Mouse (Mus musculus) stomach, postnatal 0 days (tissue): ENCODE data around the gene Mtln. TPM values are rescaled to one million over a fixed set of nuclear protein-coding genes. Genes with fewer than 3 reads are reported as not detected.

Source experiments
- ATAC-seq: fragments of 200-750 bp; cut with Nextera tagmentation; 2 replicates; pipeline ENCODE4 v1.8.0; 2017; ENCODE audit not compliant: low FRiP score, low TSS enrichment
- DNase-seq: peaks from one replicate; pipeline ENCODE4 v3.0.0-alpha.2; 2016; ENCODE audit warnings: low spot score
- H3K27ac ChIP-seq: fragments of 300-500 bp; sonication (generic); replicated peaks from 2 replicates; pipeline ENCODE4 v1.5.1; 2014; ENCODE audit warnings: mild to moderate bottlenecking, control low read depth
- H3K27me3 ChIP-seq: fragments of 300-500 bp; sonication (generic); 2 replicates; pipeline ENCODE4 v1.6.1; 2014; ENCODE audit warnings: low read length; ENCODE audit not compliant: control insufficient read depth, insufficient read depth
- H3K36me3 ChIP-seq: fragments of 300-500 bp; sonication (generic); 2 replicates; pipeline ENCODE4 v1.6.1; 2014; ENCODE audit warnings: low read length, mixed read lengths; ENCODE audit not compliant: control insufficient read depth, insufficient read depth
- H3K4me1 ChIP-seq: fragments of 300-500 bp; sonication (generic); replicated peaks from 2 replicates; pipeline ENCODE4 v1.6.1; 2014; ENCODE audit warnings: antibody characterized with exemption; ENCODE audit not compliant: control insufficient read depth, insufficient read depth
- H3K4me2 ChIP-seq: fragments of 300-500 bp; sonication (generic); replicated peaks from 2 replicates; pipeline ENCODE4 v1.6.1; 2014; ENCODE audit warnings: low read depth, mild to moderate bottlenecking, control low read depth, moderate library complexity
- H3K4me3 ChIP-seq: fragments of 300-500 bp; sonication (generic); 2 replicates; pipeline ENCODE4 v1.5.1; 2014; ENCODE audit warnings: low read depth, low read length, control low read depth
- H3K9ac ChIP-seq: fragments of 300-500 bp; sonication (generic); 2 replicates; pipeline ENCODE4 v1.6.1; 2014; ENCODE audit warnings: mild to moderate bottlenecking, low read length, control low read depth, mixed read lengths
- H3K9me3 ChIP-seq: fragments of 300-500 bp; sonication (generic); 2 replicates; pipeline ENCODE4 v1.6.1; 2016; ENCODE audit warnings: low read length; ENCODE audit not compliant: control insufficient read depth
- CTCF ChIP-seq: IDR thresholded peaks from 2 replicates; pipeline ENCODE4 v1.5.1; 2016; ENCODE audit warnings: antibody characterized with exemption, low read depth, mild to moderate bottlenecking, moderate library complexity
- EP300 ChIP-seq: optimal IDR thresholded peaks from 2 replicates; pipeline ENCODE3; 2016; ENCODE audit warnings: antibody characterized with exemption
- WGBS: fragments of 180-500 bp; shearing (Covaris S2); extraction: QIAGEN DNeasy Blood & Tissue Kit; methylation state at CpG from one replicate; pipeline ENCODE4 v1.1.7; 2014; 5-methylcytosine and 5-hydroxymethylcytosine counted together
- polyA plus RNA-seq: library from polyadenylated mRNA; unstranded; fragments of >200 nt; fragmentation: Nextera tagmentation; extraction: Ambion mirVana; gene quantifications from 2 replicates; pipeline ENCODE4 v1.2.1, GENCODE M21; 2015

Gene Mtln
- polyA plus RNA-seq, 1 experiment from 2014 or later = 66.5 TPM

- Histone ChIP-seq H3K4me3 (no peak overlapping the region), H3K27me3 (no peaks in the 10 kb centered on the region), H3K4me2 (no peak overlapping the region), H3K9ac (no peak overlapping the region), H3K9me3 (no peaks in the 10 kb centered on the region), H3K4me1 (no peaks in the 10 kb centered on the region), H3K36me3 (no peaks in the 10 kb centered on the region; the same call in 1 of the 2 replicates), H3K27ac (no peak overlapping the region)
- no peak for DNase-seq
- WGBS = 61% methylated on average over 10 of the region's 10 CpGs
- TF ChIP-seq CTCF (no peak), EP300 (no peak)
- no peak for ATAC-seq
Measured at GRCm38 (mm10) chr2:127760429-127761000, 31.8 kb downstream of the Mtln start.

DNA sequence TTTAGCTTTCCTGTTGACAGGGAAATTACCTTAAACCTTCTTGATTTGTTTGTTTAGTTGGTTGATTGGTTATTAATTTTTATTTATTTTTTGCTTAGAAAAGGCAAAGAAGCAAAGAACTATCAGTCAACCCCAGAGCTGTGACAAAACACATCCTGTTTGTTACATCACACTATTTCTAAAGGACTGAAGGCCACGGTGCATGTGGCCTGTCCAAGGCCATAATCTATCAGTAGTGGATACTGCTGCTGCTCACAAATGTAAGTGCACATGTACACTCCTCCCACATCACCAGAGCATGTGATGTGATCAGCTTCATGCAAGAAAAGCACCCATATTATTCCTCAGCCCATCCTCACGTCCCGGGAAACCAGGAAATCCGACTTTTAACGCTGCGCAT is 32.3 kb downstream of the Mtln start:
- no peak overlapping the region for H3K27ac ChIP-seq
- H3K4me3 ChIP-seq = no peak overlapping the region
- DNase-seq = no peak
- H3K4me2 ChIP-seq = no peak overlapping the region
- no peaks in the 10 kb centered on the region; the same call in 1 of the 2 replicates for H3K36me3 ChIP-seq
- no peak for TF ChIP-seq CTCF
- no peak for TF ChIP-seq EP300
- no peaks in the 10 kb centered on the region for H3K9me3 ChIP-seq
- WGBS = 85% methylated on average over 6 of the region's 6 CpGs
- H3K4me1 ChIP-seq = no peaks in the 10 kb centered on the region
- ATAC-seq = no peak
- no peak overlapping the region for H3K9ac ChIP-seq
- no peaks in the 10 kb centered on the region for H3K27me3 ChIP-seq

DNA sequence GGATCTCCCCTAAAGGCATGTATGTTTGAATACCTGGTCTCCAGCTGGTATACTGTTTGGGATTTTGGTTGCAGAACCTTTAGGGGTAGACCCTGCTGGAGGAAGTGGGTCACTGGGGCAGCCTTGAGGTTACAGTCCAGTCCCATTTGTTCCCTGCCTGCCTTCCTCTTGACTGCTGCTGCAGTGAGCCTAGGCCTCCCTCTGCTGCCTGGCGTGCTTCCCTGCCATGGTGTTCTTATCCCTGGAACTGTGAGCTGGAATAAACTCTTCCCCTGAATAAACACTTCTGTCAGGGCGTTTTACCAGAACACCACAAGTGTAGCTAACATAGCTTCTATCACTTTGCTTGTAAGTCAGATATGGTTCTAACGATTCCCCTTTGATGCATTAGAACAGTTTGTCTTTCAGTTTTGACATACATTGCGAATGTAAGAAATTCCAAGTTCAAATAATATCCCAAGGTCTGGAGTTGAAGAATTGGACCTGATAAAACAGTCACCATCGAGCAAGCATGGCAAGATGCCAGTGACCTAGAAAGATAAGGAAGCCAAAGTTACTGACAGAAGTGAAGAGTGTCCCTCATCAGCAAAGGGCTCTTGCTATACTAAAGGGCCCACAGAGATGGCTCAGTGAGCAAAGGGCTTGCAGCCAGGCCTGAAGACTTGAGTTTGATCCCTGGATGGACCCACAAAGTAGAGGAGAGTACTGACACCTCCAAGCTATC is 33.0 kb downstream of the Mtln start:
- 70% methylated on average over 5 of the region's 5 CpGs for WGBS
- Histone ChIP-seq H3K9ac (no peak overlapping the region), H3K27ac (no peak overlapping the region), H3K4me3 (no peak overlapping the region), H3K9me3 (no peaks in the 10 kb centered on the region), H3K4me1 (no peaks in the 10 kb centered on the region), H3K4me2 (no peak overlapping the region), H3K36me3 (no peaks in the 10 kb centered on the region; the same call in 1 of the 2 replicates), H3K27me3 (no peaks in the 10 kb centered on the region)
- no peak for ATAC-seq
- TF ChIP-seq EP300 (no peak), CTCF (no peak; the same call in 1 of the 2 replicates)
- DNase-seq = no peak

- no peak overlapping the region for H3K9ac ChIP-seq
- no peaks in the 10 kb centered on the region for H3K4me1 ChIP-seq
- no peak overlapping the region for H3K4me3 ChIP-seq
- H3K27me3 ChIP-seq = no peaks in the 10 kb centered on the region
- no peak for TF ChIP-seq CTCF
- no peak for TF ChIP-seq EP300
- no peak for ATAC-seq
- H3K27ac ChIP-seq = no peak overlapping the region
- H3K36me3 ChIP-seq = no peaks in the 10 kb centered on the region; the same call in 1 of the 2 replicates
- no peaks in the 10 kb centered on the region for H3K9me3 ChIP-seq
- no peak overlapping the region for H3K4me2 ChIP-seq
- DNase-seq = no peak
- WGBS = 32% methylated on average over 8 of the region's 8 CpGs
Measured at GRCm38 (mm10) chr2:127757171-127757570, 35.1 kb downstream of the Mtln start.

DNA sequence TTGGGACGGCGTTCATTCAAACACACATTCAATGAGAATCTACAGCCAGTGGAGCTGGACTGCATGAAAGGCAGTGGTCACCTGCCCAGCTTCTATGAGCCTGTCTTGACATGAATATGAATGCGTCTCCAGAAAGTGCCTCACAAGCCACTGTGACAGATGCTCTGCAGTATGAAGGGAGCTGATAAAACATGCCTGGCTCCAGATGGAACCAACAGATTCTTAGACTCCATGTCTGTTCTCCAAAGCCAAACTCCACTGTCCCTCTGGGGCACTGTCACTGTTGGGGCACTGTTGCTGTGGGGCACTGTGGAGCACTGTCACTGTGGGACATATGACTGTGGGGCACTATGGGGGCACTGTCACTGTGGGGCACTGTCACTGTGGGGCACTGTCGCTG is 38.2 kb downstream of the Mtln start:
- H3K27ac ChIP-seq = no peak overlapping the region
- H3K4me3 ChIP-seq = no peak overlapping the region
- DNase-seq (no peak), ATAC-seq (no peak)
- no peaks in the 10 kb centered on the region for H3K27me3 ChIP-seq
- H3K9me3 ChIP-seq = no peaks in the 10 kb centered on the region
- no peak for TF ChIP-seq CTCF
- no peak for TF ChIP-seq EP300
- WGBS = 90% methylated on average over 4 of the region's 4 CpGs
- no peaks in the 10 kb centered on the region; the same call in 1 of the 2 replicates for H3K36me3 ChIP-seq
- no peaks in the 10 kb centered on the region for H3K4me1 ChIP-seq
- H3K4me2 ChIP-seq = no peak overlapping the region
- no peak overlapping the region for H3K9ac ChIP-seq
